Mouse (Mus musculus) ovary, postnatal 36 days (tissue): Measurements from ENCODE around the gene Lefty2.
"Not testable (repeated sequence)": the region's sequence is repeated elsewhere in the genome, so short reads cannot be mapped to it uniquely, and the experiment has no call there.

Experiments
- DNase-seq: peaks from one replicate; pipeline ENCODE4 v3.0.0; 2022; ENCODE audit warnings: low spot score, mixed read lengths

Gene Lefty2

DNA sequence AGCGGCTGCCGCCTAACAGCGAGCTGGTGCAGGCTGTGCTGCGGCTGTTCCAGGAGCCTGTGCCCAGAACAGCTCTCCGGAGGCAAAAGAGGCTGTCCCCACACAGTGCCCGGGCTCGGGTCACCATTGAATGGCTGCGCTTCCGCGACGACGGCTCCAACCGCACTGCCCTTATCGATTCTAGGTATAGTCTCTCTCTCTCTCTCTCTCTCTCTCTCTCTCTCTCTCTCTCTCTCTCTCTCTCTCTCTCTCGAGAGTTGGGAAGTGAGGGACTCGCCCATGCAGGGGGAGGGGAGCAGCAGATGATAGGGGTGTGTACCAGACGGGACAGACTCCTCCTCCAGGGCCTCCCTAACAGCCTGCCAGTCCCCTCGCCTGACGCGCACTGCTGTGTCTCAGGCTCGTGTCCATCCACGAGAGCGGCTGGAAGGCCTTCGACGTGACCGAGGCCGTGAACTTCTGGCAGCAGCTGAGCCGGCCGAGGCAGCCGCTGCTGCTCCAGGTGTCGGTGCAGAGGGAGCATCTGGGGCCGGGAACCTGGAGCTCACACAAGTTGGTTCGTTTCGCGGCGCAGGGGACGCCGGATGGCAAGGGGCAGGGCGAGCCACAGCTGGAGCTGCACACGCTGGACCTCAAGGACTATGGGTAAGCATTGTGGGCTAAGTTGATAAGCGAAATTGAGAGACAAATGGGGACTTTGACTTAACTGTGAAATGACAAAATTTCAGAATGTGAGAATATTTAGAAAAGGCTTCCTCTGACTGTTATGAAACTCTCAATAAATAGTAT lies 43.9 kb downstream of the Lefty2 start:
- DNase-seq, result peak; percentile 34

DNA sequence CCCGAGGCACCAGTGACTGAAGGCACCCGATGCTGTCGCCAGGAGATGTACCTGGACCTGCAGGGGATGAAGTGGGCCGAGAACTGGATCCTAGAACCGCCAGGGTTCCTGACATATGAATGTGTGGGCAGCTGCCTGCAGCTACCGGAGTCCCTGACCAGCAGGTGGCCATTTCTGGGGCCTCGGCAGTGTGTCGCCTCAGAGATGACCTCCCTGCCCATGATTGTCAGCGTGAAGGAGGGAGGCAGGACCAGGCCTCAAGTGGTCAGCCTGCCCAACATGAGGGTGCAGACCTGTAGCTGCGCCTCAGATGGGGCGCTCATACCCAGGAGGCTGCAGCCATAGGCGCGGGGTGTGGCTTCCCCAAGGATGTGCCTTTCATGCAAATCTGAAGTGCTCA lies 44.7 kb downstream of the Lefty2 start:
- DNase-seq, result not testable (repeated sequence)

DNA sequence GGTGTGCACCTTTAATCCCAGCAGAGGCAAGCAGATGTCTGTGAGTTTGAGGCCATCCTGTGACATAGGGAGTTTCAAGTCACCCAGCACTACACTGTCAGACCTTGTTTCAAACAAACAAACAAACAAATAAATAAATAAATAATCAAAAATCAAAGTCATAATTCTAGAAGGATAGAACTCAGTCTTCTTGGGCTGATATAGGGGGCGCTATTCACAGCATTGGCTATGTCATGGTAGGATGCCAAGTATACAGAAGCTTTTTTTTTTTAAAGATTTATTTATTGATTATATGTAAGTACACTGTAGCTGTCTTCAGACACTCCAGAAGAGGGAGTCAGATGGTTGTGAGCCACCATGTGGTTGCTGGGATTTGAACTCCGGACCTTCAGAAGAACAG lies 45.9 kb downstream of the Lefty2 start:
- not testable (repeated sequence) for DNase-seq

- no peak for DNase-seq
These were observed 48.0 kb downstream of the Lefty2 start for GRCm38 (mm10) chr1:180940776-180941460.

GRCm38 (mm10) chr1:180941726-180942125 lies 48.8 kb downstream of the Lefty2 start:
- no peak for DNase-seq

DNA sequence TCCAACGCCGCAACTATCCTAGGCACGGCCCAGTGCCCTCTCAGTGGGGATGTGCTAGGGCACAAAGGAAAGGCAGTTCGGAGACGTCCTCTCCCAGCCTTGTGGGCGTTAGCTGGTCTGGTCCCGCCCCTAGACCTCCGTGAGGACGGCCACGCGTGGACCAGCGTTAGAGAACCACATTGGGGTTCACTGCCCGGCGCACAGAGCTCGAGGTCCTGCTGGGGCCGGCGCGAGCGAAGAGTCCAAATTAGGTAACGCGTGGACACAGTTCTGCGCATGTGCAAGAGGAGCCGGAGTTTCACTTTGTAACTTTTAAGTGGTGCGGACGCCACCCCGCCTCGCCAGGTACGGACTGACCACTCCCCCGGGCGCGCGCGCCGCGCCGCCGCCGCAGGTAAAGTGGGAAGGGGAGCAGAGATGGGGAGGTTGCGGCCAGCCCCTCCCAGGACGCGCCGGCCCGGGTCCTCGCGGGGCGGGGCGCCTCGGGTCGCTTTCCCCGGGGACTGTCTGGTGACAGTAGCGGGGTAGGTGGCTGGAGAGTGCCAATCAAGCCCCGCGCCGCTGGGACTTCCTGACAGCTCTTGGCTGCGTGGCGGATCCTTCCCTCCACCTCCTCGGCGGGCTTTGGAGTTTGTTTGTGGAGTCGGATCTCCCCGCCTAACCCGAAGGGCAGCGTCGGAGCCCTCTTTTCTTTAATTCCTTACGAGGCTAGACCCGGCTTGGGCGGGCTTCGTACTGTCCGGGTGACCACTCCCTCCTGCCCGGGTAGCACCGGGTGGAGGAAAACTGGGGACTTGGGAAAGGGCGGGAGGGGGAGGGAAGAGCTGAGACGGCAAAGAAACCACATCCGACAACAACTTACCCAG lies 49.5 kb downstream of the Lefty2 start, which contains the start of gene Tmem63a:
TSS of gene Tmem63a (plus strand) at position 179 of the 866 bp plus-strand sequence.
- peak; percentile 76 for DNase-seq

DNA sequence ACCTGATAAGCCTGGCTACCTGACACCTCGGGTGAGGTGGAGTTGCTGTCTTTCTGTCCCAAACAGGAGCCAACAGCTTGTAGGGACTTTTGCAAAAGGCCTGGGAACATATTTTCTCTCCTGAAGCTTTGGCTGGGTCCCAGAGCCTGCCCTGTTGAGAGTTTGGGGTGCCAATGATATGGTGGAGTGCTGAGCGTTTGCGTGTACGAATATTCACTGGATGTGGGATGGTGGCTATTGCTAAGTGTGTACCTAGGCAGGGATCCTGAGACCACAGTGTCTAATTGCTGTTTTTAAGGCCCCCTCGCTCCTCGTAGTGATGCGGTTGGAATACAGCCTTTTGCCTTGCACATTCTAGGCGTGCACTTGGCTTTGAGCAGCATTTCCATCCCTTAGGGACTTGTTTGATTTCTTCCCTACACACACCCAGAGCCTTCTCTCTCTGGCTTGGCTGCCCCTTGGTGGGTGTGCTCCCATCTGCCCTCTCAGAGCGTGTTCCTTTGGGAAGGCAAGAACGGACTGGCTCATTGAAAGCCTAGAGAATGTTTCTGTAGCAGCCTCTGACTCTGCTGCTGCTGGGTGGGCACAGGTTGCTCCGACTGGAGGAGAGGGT lies 50.2 kb downstream of the Lefty2 start:
- DNase-seq, result no peak

DNA sequence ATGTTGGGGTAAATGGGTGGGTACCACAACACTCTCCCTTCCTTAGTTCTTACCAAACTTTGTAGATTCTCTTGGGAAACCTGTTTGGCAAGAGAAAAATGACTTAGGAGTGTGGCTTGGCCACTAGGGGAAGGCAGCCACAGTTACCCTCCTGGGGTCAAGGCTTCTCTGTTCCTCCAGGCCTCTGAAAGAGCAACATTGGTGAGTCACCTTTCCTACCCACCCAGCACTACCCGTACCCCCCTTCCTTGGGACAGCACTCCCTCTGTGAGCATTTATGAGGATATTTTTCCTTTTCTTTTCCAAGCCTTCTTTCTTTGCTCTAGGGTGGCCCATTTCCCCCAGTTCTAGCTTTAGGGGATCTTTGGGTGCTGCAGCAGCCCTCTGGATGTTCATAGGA lies 51.0 kb downstream of the Lefty2 start:
- DNase-seq, result no peak

DNA sequence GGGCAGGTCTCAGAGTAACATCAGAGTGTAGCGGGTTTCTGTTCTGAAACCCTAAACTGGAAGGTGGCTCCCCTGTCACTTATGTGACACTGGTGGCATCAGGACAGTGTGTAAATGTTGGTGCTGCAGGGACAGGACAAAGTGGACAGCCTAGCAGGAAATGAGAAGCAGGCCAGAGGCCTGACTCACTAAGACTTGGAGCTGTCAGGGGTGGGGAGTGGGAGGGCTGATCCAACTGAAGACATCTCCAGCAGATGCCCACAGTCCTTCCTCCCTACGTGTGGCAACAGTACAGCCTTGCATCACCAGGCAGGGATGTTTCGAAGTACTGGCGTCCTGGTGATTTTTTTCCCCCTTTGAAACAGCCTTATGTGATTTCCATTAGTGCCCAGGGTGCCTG lies 51.6 kb downstream of the Lefty2 start:
- no peak for DNase-seq

DNA sequence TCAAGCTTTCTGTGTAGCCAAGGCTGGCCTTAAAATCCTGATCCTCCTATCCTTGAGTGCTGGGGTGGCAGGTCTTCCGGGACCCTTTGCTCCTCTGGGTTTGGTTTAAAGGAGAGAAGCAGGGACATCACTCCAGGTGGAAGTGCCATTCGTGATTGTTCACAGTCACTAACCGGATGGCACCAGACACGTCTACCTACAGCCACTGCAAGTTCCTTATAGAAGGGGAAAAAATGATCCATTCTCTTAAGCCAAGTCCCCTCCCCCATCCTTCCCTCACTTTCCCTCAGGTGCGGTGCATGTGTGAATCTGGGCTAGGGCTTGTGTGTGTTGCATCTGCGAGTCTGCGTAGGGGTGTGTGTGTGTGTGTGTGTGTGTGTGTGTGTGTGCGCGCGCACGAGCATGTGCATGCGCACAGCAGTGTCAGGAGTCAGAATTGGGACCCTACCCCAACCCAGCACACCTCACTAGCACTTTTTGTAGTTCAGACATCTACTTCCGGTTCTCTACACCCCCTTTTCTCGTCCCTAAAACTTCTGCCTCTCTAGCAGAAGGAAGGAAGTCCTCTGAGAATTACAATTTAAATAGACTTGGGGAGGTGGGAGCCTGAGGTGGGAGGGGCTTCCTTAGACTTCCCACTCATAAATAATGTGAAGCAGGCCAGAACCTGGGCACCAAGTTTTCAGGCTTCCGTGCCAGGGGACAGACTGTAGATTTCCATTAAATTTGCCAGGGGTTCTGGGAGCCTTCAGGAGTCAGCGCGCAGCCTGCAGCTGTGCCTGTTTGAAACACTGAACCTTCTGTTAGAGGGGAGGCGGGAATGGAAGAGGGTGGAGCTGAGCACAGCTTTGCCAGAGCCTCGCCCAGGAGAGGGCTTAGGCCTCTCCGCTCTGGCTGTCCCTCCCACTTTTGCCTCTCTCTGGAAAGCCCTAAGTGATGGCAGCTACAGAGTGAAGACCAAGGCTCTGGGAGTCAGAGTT lies 52.4 kb downstream of the Lefty2 start:
- DNase-seq, result peak; percentile 46

GRCm38 (mm10) chr1:180946448-180946847 lies 53.5 kb downstream of the Lefty2 start:
- DNase-seq, result peak; percentile 52
